Mouse (Mus musculus) stomach, embryonic 14.5 days (tissue): ENCODE data around the gene Tor1a. TPM values are rescaled to one million over a fixed set of nuclear protein-coding genes. Genes with fewer than 3 reads are reported as not detected.

Experiments
- ATAC-seq: fragments of 200-750 bp; cut with Nextera tagmentation; 2 replicates; pipeline ENCODE4 v1.8.0; 2017; ENCODE audit warnings: low read depth, moderate TSS enrichment; ENCODE audit not compliant: insufficient number of reproducible peaks, insufficient read depth, low FRiP score
- H3K27ac ChIP-seq: fragments of 300-500 bp; sonication (generic); 2 replicates; pipeline ENCODE4 v1.5.1; 2014; ENCODE audit warnings: mild to moderate bottlenecking, low read length, moderate library complexity, mixed read lengths
- H3K27me3 ChIP-seq: fragments of 300-500 bp; sonication (generic); 2 replicates; pipeline ENCODE4 v1.6.1; 2014; ENCODE audit warnings: low read length, control low read depth, mixed read lengths; ENCODE audit not compliant: control insufficient read depth, insufficient read depth
- H3K36me3 ChIP-seq: fragments of 300-500 bp; sonication (generic); 2 replicates; pipeline ENCODE4 v1.6.1; 2014; ENCODE audit warnings: mild to moderate bottlenecking, control low read depth, low read length, moderate library complexity, mixed read lengths; ENCODE audit not compliant: control insufficient read depth, insufficient read depth
- H3K4me1 ChIP-seq: fragments of 300-500 bp; sonication (generic); 2 replicates; pipeline ENCODE4 v1.6.1; 2014; ENCODE audit warnings: low read length, control low read depth, mixed read lengths; ENCODE audit not compliant: control insufficient read depth, insufficient read depth
- H3K4me2 ChIP-seq: fragments of 300-500 bp; sonication (generic); replicated peaks from 2 replicates; pipeline ENCODE4 v1.6.1; 2014; ENCODE audit warnings: low read depth, low read length, control low read depth
- H3K4me3 ChIP-seq: fragments of 300-500 bp; sonication (generic); 2 replicates; pipeline ENCODE4 v1.5.1; 2014; ENCODE audit warnings: low read depth, low read length, control low read depth
- H3K9ac ChIP-seq: fragments of 300-500 bp; sonication (generic); replicated peaks from 2 replicates; pipeline ENCODE4 v1.6.1; 2014; ENCODE audit warnings: low read depth, mild to moderate bottlenecking, control low read depth, low read length, moderate library complexity, mixed read lengths
- H3K9me3 ChIP-seq: fragments of 300-500 bp; sonication (generic); 2 replicates; pipeline ENCODE4 v1.6.1; 2016; ENCODE audit warnings: low read depth, low read length, control low read depth; ENCODE audit not compliant: control insufficient read depth
- WGBS: fragments of 180-500 bp; shearing (Covaris S2); extraction: QIAGEN DNeasy Blood & Tissue Kit; methylation state at CpG from one replicate; pipeline ENCODE4 v1.1.7; 2014; 5-methylcytosine and 5-hydroxymethylcytosine counted together
- polyA plus RNA-seq: library from polyadenylated mRNA; unstranded; fragments of >200 nt; fragmentation: Nextera tagmentation; extraction: Ambion mirVana; gene quantifications from 2 replicates; pipeline ENCODE4 v1.2.1, GENCODE M21; 2014

The Tor1a gene
- 66.0 and 68.6 TPM in 2 replicates for polyA plus RNA-seq

DNA sequence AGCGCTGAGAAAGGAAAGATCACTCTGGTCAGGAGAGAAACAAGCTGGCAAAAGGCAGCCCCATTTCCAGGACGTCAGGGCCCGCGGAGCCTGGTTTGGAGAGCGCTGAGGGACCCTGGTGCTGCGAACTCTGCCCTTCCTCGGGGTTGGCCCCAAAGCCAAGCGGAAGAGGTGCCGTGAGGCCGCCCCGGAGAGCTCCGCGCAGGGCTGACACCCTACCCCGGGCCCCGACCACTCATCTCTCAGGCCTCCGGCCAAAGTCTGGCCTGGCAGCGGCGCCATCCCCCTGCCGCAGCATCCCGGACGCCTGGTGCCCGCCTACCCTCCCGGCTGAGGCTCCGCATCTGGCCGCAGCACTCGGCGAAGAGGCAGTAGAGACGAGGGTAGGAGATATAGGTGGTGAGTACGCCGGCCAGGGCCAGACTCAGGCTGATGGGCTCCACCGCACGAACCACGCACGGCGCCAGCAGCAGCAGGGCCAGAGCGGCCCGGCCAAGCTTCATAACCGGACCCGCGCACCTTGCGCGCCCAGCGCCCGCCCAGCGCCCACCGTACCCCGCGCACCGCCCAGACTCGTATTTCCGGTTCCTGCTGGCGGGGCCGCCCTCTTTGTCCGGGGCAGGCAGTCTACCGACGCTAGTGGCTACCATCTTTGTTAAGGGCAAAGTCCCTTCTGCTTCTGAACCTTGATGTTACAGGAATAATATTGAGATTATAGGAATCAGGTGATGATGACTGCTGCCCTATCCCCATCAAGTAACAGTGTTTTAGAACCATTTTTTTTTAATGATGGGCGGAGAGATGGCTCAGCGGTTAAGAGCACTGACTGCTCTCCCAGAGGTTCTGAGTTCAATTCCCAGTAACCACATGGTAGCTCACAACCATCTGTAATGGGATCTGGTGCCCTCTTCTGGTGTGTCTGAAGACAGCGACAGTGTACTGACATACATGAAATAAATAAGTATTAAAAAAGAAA is at the start of gene Tor1a:
Tor1a (minus strand) TSS at position 582 of the 976 bp plus-strand sequence.
- H3K4me1 ChIP-seq: peaks cover 12% of the 10 kb centered on the region
- WGBS: 2% methylated on average over 56 of the region's 59 CpGs
- peak within 1 kb of the TSS; percentile 88 for H3K4me3 ChIP-seq
- H3K9ac ChIP-seq: peak within 1 kb of the TSS; percentile 63
- H3K27ac ChIP-seq: no peak within 1 kb of the TSS; the same call in 1 of the 2 replicates
- peak within 1 kb of the TSS; percentile 83 for H3K4me2 ChIP-seq
- H3K9me3 ChIP-seq: no peaks in the 10 kb centered on the region
- peaks cover 23% of the 10 kb centered on the region for H3K36me3 ChIP-seq
- no peaks in the 10 kb centered on the region for H3K27me3 ChIP-seq
- ATAC-seq: peak; percentile 90

DNA sequence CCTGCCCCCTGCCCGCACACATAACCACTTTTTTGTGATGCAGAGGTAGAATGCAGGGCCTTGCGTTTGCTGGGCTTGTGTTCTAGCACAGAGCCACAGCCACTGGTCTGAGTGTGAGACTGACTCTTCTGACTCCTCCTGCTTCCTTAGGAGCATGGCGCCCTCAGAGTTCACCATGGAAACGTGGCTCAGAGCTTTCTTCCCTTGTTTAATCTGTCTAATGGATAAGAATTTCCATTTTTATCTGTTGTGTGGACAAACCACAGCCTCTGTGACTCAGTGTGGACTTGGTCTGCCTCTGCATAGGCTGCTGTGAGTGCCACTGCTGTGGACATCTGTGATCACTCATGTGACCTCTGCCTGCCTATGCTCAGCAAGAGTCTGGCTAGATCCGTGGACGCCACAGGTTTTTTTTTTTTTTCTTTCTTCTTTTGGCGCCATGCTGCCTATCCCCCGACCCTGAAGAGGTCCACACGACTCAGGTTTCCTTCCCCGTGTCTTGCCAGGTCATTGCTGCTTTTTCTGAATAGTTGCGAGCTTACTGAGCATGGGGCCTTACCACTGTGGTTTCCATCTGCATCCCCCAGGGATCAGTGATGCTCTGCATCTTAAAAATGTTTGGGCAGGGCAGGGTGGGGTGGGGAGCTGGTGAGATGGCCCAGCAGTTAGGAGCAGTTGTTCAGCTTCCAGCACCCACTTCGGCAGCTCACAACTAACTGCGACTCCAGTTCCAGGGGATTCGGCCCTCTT is 45.8 kb upstream of the Tor1a start:
- 76% methylated on average over 14 of the region's 14 CpGs for WGBS
- no peak for ATAC-seq
- H3K9ac ChIP-seq: no peak overlapping the region

DNA sequence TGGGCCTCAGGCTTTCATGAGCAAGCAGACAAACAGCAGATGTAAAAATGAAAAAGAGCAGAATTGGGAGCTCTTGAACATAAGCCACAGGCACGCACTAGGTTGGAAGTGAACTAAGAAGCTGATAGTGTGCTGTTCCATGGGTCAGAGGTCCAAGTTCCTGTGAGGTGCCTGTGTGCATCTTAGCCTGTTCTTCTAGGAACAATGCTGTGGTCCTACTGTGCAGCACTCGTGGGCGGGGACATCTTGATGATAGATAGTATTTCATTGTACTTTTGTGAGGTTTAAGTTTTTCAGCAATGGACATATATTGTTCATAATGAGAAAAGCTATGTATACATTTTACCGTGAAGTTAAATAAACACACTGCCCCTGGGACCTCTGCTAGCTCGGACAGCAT is 39.5 kb upstream of the Tor1a start:
- H3K9me3 ChIP-seq: no peaks in the 10 kb centered on the region
- H3K27me3 ChIP-seq: no peaks in the 10 kb centered on the region
- no peak overlapping the region for H3K4me3 ChIP-seq
- H3K27ac ChIP-seq: peak overlapping the region; percentile 27; the same call in 1 of the 2 replicates
- H3K36me3 ChIP-seq: peaks cover 9% of the 10 kb centered on the region; the same call in 1 of the 2 replicates
- WGBS: 62% methylated on average over 5 of the region's 5 CpGs
- no peak overlapping the region for H3K9ac ChIP-seq
- H3K4me2 ChIP-seq: no peak overlapping the region
- no peaks in the 10 kb centered on the region for H3K4me1 ChIP-seq
- no peak for ATAC-seq

More for the DNA sequence above, 45.8 kb upstream of the Tor1a start:
- H3K4me1 ChIP-seq: no peaks in the 10 kb centered on the region
- H3K9me3 ChIP-seq: no peaks in the 10 kb centered on the region
- no peak overlapping the region for H3K27ac ChIP-seq
- no peaks in the 10 kb centered on the region for H3K27me3 ChIP-seq
- no peak overlapping the region for H3K4me2 ChIP-seq
- no peak overlapping the region for H3K4me3 ChIP-seq
- H3K36me3 ChIP-seq: peaks cover 4% of the 10 kb centered on the region; the same call in 1 of the 2 replicates

DNA sequence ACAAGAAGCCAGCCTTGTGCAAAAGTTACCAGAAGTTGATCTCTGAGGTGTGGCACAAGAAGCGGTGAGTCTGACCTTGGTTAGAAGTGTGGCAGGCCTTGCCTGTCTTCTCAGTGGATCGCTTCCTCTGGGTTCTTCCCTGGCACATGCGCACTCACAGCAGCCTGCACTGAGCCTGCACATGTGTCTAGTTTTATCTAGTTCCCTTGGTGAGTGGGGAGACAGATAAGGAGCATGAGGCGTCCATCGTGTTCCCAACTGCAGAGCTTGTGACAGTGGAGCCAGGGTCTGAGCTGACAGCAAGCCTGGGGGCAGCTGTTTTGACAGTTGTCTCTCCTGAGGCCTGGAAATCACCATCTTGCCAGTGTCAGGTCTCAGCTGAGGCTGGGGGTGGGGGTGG is 38.7 kb upstream of the Tor1a start:
- H3K27ac ChIP-seq: no peak overlapping the region; the same call in 1 of the 2 replicates
- peaks cover 9% of the 10 kb centered on the region; the same call in 1 of the 2 replicates for H3K36me3 ChIP-seq
- WGBS: 72% methylated on average over 5 of the region's 5 CpGs

DNA sequence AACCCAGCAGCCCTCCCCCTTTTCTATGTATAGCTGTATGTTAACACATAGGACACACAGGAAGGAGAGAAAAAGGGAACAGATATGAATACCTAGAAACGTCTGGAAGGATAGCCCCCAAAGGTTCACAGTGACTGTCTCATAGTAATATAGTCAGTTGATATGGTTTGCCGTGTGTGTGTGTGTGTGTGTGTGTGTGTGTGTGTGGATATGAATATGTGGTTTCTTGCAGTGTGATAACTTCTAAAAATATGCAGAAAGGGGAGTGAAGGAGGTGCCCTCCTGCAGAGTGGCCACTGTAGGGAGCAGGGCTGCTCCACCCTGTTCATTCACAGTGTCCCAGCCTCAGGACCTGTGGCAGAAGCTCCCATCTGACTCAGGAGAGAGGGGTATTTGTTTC is 37.7 kb upstream of the Tor1a start:
- H3K27me3 ChIP-seq: no peaks in the 10 kb centered on the region
- 80% methylated on average over 2 of the region's 2 CpGs for WGBS
- no peaks in the 10 kb centered on the region for H3K9me3 ChIP-seq
- H3K27ac ChIP-seq: no peak overlapping the region
- no peaks in the 10 kb centered on the region for H3K4me1 ChIP-seq
- H3K9ac ChIP-seq: no peak overlapping the region
- peaks cover 9% of the 10 kb centered on the region; the same call in 1 of the 2 replicates for H3K36me3 ChIP-seq
- no peak for ATAC-seq
- H3K4me2 ChIP-seq: no peak overlapping the region
- no peak overlapping the region for H3K4me3 ChIP-seq

More for the DNA sequence above, 38.7 kb upstream of the Tor1a start:
- no peak; the same call in 1 of the 2 replicates for ATAC-seq
- no peaks in the 10 kb centered on the region for H3K9me3 ChIP-seq
- H3K9ac ChIP-seq: no peak overlapping the region
- no peak overlapping the region for H3K4me3 ChIP-seq
- no peaks in the 10 kb centered on the region for H3K4me1 ChIP-seq
- H3K4me2 ChIP-seq: no peak overlapping the region
- H3K27me3 ChIP-seq: no peaks in the 10 kb centered on the region

DNA sequence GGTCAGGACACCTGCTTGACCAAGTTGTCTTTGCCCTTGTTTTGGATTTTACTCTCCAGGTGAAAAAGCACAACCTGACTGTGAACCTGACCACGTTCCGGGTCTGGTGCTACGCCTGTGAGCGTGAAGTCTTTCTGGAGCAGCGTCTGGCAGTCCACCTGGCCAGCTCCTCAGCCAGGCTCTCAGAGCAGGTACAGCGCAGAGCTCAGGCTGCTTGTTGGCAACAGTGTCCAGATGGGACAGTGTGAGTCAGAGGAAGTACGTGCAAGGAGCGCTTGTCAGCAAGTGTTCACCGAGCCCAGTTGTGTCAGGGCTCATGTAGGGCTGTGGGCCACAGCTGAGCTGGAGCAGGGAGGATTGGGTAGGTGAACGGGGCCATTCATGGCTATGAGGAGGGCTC is 35.1 kb upstream of the Tor1a start:
- no peak overlapping the region for H3K9ac ChIP-seq
- no peak overlapping the region for H3K4me3 ChIP-seq
- H3K36me3 ChIP-seq: peaks cover 9% of the 10 kb centered on the region; the same call in 1 of the 2 replicates
- no peak for ATAC-seq
- no peaks in the 10 kb centered on the region for H3K4me1 ChIP-seq
- H3K4me2 ChIP-seq: no peak overlapping the region
- no peaks in the 10 kb centered on the region for H3K9me3 ChIP-seq
- 92% methylated on average over 10 of the region's 10 CpGs for whole genome bisulfite sequencing
- H3K27ac ChIP-seq: no peak overlapping the region
- no peaks in the 10 kb centered on the region for H3K27me3 ChIP-seq

DNA sequence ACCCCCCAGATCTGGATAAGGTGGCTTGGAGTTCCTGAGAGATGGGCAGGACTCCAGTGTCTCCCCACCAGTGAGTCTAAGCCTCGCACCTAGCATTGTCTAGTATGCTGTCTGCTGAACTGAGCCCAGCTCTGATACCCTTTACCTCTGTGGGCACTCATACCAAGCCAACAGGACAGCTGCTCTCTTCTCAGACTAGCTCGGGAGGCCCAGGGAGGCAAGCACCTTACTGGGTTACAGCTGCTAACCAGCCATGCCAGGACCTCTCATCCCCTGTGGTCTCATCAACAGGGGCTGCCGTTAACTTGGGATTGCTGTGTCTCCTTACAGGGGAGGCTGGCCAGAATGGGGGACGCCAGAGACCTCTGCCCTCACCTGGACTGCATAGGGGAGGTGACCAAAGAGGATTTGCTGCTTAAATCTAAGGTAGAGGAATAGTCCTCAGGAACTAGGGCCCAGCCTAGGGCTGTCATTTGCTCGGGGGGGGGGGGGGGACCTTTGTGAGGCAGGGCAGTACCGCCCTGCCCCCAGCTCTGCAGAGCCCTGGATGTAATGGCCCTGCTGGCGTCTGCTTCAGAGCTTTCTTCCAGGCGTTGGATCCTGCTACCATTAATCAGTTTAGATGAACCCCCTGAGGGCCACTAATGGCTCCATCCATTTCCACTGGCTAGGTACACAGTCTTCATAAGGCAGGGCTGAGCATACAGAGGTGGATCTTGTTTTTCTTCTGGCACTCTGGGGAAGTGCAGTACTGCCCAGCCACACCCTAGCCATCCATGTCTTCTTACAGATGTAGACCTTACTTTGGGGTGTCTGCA is 30.9 kb upstream of the Tor1a start:
- H3K27ac ChIP-seq: no peak overlapping the region
- H3K9me3 ChIP-seq: no peaks in the 10 kb centered on the region
- no peak overlapping the region for H3K9ac ChIP-seq
- ATAC-seq: no peak
- H3K4me3 ChIP-seq: no peak overlapping the region
- WGBS: 60% methylated on average over 8 of the region's 8 CpGs
- H3K36me3 ChIP-seq: peaks cover 4% of the 10 kb centered on the region; the same call in 1 of the 2 replicates
- H3K4me1 ChIP-seq: no peaks in the 10 kb centered on the region
- no peak overlapping the region for H3K4me2 ChIP-seq
- H3K27me3 ChIP-seq: no peaks in the 10 kb centered on the region
